Mouse (Mus musculus): ENCODE measurements around the gene Add3.

GRCm38 (mm10) chr19:53149381-53149780 is 9.1 kb downstream of the Add3 start:
- TF ChIP-seq CTCF (IDR thresholded peaks at IDR 0.05; ENCODE audit: insufficient read depth, low read depth, low read length) (no peak), POLR2A (IDR thresholded peaks at IDR 0.05; ENCODE audit: insufficient read depth, low read depth, low read length) (no peak)

Data from olfactory bulb, adult 2 months (tissue).